Mouse (Mus musculus): ENCODE results near the gene Rtca.

- TF ChIP-seq CTCF (IDR thresholded peaks at IDR 0.05; ENCODE audit: low read depth) (no peak), EP300 (IDR thresholded peaks at IDR 0.05; ENCODE audit: low read depth) (no peak)
Observed at GRCm38 (mm10) chr3:116440066-116440997, 67.7 kb downstream of the Rtca start.
